Mouse (Mus musculus) CD4-positive naive resting alpha-beta T cell, adult 76 days (primary cell): Measurements from ENCODE around the gene Glrx2. TPM values are rescaled to one million over a fixed set of nuclear protein-coding genes. Genes with fewer than 3 reads are reported as not detected.

ENCODE experiments used
- total RNA-seq: library from RNA; stranded (reverse); gene quantifications from one replicate; pipeline ENCODE4 v1.2.4, GENCODE M21; 2023

The Glrx2 gene
- 37.5 TPM for total RNA-seq

GRCm38 (mm10) chr1:143716038-143716437 is at the start of gene Glrx2:
TSS of gene Glrx2 (plus strand) at chr1:143716338.

GRCm38 (mm10) chr1:143702741-143703262 is 13.3 kb upstream of the Glrx2 start, which contains the start of gene Cdc73:
TSS of gene Cdc73 (minus strand) at chr1:143702893.

GRCm38 (mm10) chr1:143776446-143777411 is 60.6 kb downstream of the Glrx2 start, which contains the start of the genes Trove2 and Uchl5:
TSS of gene Trove2 (minus strand) at chr1:143777068.
TSS of gene Uchl5 (plus strand) at chr1:143777272.

Other genes with a start within 250 kb of the Glrx2 start
- gene B3galt2, start 75.7 kb upstream of the Glrx2 start, total RNA-seq, result not detected
- gene Cdc73, start 13.4 kb upstream of the Glrx2 start, total RNA-seq, result 118 TPM
- 2.6 TPM for gene Trove2, start 60.7 kb downstream of the Glrx2 start, total RNA-seq
- gene Uchl5, start 60.9 kb downstream of the Glrx2 start, total RNA-seq, result 26.8 TPM